Mouse (Mus musculus) ES-Bruce4 (cell line): ENCODE data around the gene Mfsd14a. TPM values are rescaled to one million over a fixed set of nuclear protein-coding genes. Genes with fewer than 3 reads are reported as not detected.

Experiments used
- H3K27ac ChIP-seq: 2 replicates; pipeline ENCODE4 v1.5.1; 2012; ENCODE audit warnings: low read length, inconsistent platforms; ENCODE audit not compliant: insufficient read depth
- H3K27me3 ChIP-seq: 2 replicates; pipeline ENCODE4 v1.6.1; 2012; ENCODE audit warnings: mild to moderate bottlenecking, low read length, inconsistent platforms; ENCODE audit not compliant: control insufficient read depth, poor library complexity, insufficient read depth, severe bottlenecking
- H3K36me3 ChIP-seq: 2 replicates; pipeline ENCODE4 v1.6.1; 2012; ENCODE audit warnings: inconsistent platforms, mild to moderate bottlenecking, low read length, moderate library complexity; ENCODE audit not compliant: control insufficient read depth, poor library complexity, insufficient read depth, severe bottlenecking
- H3K4me1 ChIP-seq: one replicate; pipeline ENCODE4 v1.8.1; 2011; ENCODE audit warnings: low read length; ENCODE audit not compliant: control insufficient read depth, insufficient read depth
- H3K4me3 ChIP-seq: 2 replicates; pipeline ENCODE4 v1.5.1; 2011; ENCODE audit warnings: low read depth, mild to moderate bottlenecking, low read length
- H3K9ac ChIP-seq: 2 replicates; pipeline ENCODE4 v1.6.1; 2012; ENCODE audit warnings: low read depth, mild to moderate bottlenecking, inconsistent platforms; ENCODE audit not compliant: poor library complexity, severe bottlenecking
- H3K9me3 ChIP-seq: replicated peaks from 2 replicates; pipeline ENCODE4 v1.6.1; 2012; ENCODE audit warnings: mild to moderate bottlenecking, low read length, inconsistent platforms; ENCODE audit not compliant: control insufficient read depth, poor library complexity, insufficient read depth, severe bottlenecking
- CTCF ChIP-seq: IDR thresholded peaks from one replicate; pipeline ENCODE4 v1.8.1; 2011; ENCODE audit warnings: low read depth, low read length
- EP300 ChIP-seq: IDR thresholded peaks from 2 replicates; pipeline ENCODE4 v1.6.1; 2011; ENCODE audit warnings: low read depth, low read length; ENCODE audit not compliant: insufficient read depth
- POLR2A ChIP-seq: IDR thresholded peaks from one replicate; pipeline ENCODE4 v1.8.1; 2011; ENCODE audit warnings: low read length; ENCODE audit not compliant: insufficient read depth
- polyA plus RNA-seq: library from polyadenylated mRNA; stranded (reverse); fragments of >200 nt; gene quantifications from 2 replicates; pipeline ENCODE4 v1.2.4, GENCODE M21; 2011; ENCODE audit warnings: low read depth; ENCODE audit not compliant: missing spikeins, insufficient read depth, insufficient read length

Gene Mfsd14a
- polyA plus RNA-seq, 1 experiment: 78.1 TPM

DNA sequence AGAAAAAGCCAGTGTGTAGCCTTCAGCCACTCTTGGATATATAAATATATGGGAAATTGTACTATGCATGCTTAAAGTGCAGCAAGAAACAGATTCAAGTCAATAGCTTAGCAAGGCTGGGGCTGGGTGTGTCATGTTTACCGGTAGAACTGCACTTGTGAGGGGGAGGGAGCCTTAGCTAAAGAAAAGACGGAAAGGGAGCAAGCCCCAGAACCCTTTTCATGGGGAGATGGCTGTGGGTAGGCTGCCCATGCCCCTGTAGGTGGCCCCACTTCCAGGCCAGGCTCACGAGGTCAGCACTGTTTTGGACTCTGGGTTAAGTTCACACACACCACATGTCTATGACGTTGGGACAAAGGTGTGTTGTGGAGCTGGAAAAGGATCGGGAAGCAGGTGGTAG is 26.7 kb downstream of the Mfsd14a start:
- no peak overlapping the region for H3K27ac ChIP-seq
- H3K27me3 ChIP-seq: no peaks in the 10 kb centered on the region
- no peak overlapping the region for H3K4me3 ChIP-seq
- TF ChIP-seq POLR2A (no peak), EP300 (no peak), CTCF (no peak)
- no peak overlapping the region for H3K9ac ChIP-seq
- peaks cover 50% of the 10 kb centered on the region for H3K36me3 ChIP-seq
- no peaks in the 10 kb centered on the region for H3K4me1 ChIP-seq
- H3K9me3 ChIP-seq: no peaks in the 10 kb centered on the region

DNA sequence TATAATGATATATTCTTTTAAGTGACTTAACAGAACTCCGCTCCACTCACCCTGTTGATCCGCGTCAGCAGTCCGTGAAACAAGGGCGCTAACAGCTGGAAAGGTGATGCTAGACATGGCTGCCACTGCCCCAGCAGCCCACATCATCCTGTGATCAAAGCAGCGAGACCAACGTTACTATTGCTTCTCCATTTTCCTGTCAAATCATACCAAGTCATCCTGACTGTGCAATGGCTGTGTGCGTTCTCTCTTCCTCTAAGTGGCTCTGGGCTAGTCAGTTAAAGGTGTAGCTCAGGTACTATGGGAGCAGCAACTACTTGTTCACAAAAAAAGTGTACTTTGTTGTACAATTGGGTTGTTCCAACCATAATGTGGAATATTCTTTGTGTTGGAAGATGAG is 27.6 kb downstream of the Mfsd14a start:
- TF ChIP-seq CTCF: no peak
- H3K36me3 ChIP-seq: peaks cover 43% of the 10 kb centered on the region

GRCm38 (mm10) chr3:116634091-116634490 is 28.4 kb downstream of the Mfsd14a start:
- Histone ChIP-seq H3K4me1 (no peaks in the 10 kb centered on the region), H3K4me3 (no peak overlapping the region), H3K9me3 (no peaks in the 10 kb centered on the region), H3K36me3 (peaks cover 36% of the 10 kb centered on the region), H3K27me3 (no peaks in the 10 kb centered on the region), H3K9ac (no peak overlapping the region), H3K27ac (no peak overlapping the region)
- no peak for TF ChIP-seq EP300
- no peak for TF ChIP-seq CTCF
- no peak for TF ChIP-seq POLR2A

More for the DNA sequence above, 27.6 kb downstream of the Mfsd14a start:
- Histone ChIP-seq H3K9me3 (no peaks in the 10 kb centered on the region), H3K9ac (no peak overlapping the region), H3K4me3 (no peak overlapping the region), H3K27ac (no peak overlapping the region), H3K27me3 (no peaks in the 10 kb centered on the region), H3K4me1 (no peaks in the 10 kb centered on the region)

GRCm38 (mm10) chr3:116632971-116633370 is 29.5 kb downstream of the Mfsd14a start:
- Histone ChIP-seq H3K4me3 (no peak overlapping the region), H3K9me3 (no peaks in the 10 kb centered on the region), H3K27me3 (no peaks in the 10 kb centered on the region), H3K27ac (no peak overlapping the region), H3K36me3 (peaks cover 32% of the 10 kb centered on the region), H3K4me1 (no peaks in the 10 kb centered on the region), H3K9ac (no peak overlapping the region)
- TF ChIP-seq POLR2A (no peak), CTCF (no peak), EP300 (no peak)

DNA sequence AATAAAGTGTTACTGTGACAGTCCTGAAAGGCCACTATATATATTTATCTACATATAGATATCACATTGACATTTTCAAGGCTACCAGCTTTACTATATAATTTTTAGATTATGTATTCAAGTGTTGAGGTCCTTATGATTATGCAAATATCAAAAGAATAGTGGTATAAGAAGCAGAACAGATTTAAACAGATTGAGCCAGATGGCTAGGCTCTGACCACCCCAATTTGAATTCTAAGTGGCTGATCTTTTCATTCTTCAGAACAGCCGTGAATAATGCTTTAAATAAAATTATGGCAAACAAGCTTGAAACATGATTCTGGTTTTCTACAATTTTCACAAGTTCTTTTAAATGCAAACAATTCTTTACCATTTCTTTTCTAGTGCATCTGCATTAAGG is 31.0 kb downstream of the Mfsd14a start:
- H3K27me3 ChIP-seq: no peaks in the 10 kb centered on the region
- TF ChIP-seq CTCF: no peak
- TF ChIP-seq EP300: no peak
- TF ChIP-seq POLR2A: no peak
- no peak overlapping the region for H3K9ac ChIP-seq
- no peak overlapping the region for H3K4me3 ChIP-seq
- peaks cover 25% of the 10 kb centered on the region for H3K36me3 ChIP-seq
- no peaks in the 10 kb centered on the region for H3K9me3 ChIP-seq
- no peak overlapping the region for H3K27ac ChIP-seq
- H3K4me1 ChIP-seq: no peaks in the 10 kb centered on the region

DNA sequence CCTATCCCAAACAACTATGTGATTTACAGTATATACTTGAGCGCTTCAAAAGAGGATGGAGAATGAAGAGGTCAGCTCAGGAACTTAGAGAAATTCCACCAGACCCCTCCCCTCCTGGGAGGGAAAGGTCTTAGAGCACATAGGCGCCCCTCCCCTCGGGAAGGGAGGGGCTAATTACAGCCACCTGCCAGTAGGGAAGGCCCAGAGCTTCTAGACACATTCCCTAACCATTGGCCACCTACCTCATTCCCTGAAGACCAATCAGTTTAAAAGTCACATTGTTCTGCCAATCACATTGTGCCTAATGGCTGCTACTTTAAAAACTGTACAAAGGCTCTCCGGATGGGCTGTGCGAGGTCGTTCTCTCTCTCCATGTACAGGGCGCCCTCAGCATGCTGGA is 39.8 kb downstream of the Mfsd14a start:
- H3K4me3 ChIP-seq: peak overlapping the region; percentile 56
- no peak for TF ChIP-seq CTCF
- TF ChIP-seq POLR2A: no peak
- TF ChIP-seq EP300: no peak
- H3K27ac ChIP-seq: no peak overlapping the region
- peaks cover 6% of the 10 kb centered on the region; the same call in 1 of the 2 replicates for H3K36me3 ChIP-seq
- no peaks in the 10 kb centered on the region for H3K27me3 ChIP-seq
- no peaks in the 10 kb centered on the region for H3K9me3 ChIP-seq
- H3K9ac ChIP-seq: peak overlapping the region; percentile 69
- H3K4me1 ChIP-seq: no peaks in the 10 kb centered on the region
